Mouse (Mus musculus) regulatory T cell (primary cell): ENCODE results near the gene Ccdc194.

ENCODE experiments used
- in situ Hi-C: fragments of 300-600 bp; cut with MboI, MseI; formaldehyde crosslinking; loops from one replicate; pipeline ENCODE4 v1.15.1; 2025; ENCODE audit warnings: high pct_unique_total_duplicates

Ccdc194 gene

DNA sequence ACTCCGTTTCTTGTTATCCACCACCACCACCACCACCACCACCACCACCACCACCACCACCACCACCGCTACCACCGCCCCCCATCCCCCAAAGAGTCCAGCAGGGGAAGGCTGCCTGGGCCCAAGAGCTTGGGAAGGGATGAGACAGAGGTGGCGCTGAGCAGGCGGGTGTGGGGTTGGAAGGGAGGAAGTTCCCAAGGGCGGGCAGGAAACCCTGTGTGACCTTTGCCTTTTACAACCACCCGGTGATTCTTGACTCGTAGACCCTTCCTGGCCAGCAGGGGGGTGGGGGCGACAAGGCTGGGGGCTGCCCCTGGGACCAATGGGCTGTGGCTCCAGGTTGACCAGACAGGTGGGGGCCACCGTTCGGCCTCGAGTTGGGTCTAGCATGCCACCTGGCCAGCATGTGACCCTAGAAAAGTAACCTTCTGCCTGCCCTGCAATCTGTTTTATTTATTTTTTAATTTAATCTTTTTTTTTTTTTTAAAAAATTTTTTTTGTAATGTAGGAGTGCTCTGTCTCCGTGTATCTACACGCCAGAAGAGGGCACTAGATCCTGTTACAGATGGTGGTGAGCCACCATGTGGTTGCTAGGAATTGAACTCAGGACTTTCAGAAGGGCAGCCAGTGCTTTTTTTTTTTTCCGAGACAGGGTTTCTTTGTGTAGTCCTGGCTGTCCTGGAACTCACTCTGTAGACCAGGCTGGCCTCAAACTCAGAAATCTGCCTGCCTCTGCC is 12.3 kb downstream of the Ccdc194 start:
- in situ Hi-C loops = no loop called here

DNA sequence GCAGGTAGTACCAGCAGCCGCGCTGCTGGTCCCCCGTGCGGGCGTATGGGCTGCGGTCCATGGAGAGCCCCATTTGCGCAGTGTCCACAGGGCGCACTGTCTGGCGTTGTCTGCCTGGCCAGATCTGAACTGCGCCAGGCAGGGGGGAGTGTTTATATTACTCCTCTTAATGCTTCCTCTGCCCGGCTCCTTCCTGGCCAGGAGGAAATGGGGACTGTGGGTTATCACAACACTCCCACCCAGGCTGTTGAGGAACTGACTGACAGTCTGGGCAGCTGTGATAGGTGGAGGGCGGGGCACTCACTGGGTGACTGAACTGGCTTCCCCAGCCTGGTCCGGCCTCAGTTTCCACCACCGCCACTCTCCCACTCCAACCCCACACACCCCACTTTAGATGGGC is 13.9 kb downstream of the Ccdc194 start, which contains the start of gene Plvap:
Gene Plvap (minus strand): TSS at position 109 of the 400 bp plus-strand sequence.
- in situ Hi-C loops = no loop called here

DNA sequence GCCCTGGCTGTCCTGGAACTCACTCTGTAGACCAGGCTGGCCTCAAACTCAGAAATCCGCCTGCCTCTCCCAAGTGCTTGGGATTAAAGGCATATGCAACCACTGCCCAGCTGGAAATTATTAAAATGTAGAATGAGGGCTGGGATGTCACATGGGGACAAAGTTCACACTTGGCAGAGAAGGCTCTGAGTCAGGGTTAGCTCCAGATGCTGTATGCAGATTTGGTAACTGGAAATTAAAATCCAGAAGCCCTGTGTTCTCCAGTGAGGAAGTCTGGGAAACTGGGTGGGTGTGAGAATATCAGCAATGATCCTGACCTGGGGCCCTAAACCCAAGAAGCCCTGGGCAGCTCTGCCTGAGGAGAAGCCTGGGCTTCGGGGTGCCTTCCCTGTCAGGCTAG is 16.2 kb downstream of the Ccdc194 start:
- in situ Hi-C loops = loop anchor here (5.0 kb wide), 1 partner anchor 82 kb away; no protein-coding TSS in a partner anchor

DNA sequence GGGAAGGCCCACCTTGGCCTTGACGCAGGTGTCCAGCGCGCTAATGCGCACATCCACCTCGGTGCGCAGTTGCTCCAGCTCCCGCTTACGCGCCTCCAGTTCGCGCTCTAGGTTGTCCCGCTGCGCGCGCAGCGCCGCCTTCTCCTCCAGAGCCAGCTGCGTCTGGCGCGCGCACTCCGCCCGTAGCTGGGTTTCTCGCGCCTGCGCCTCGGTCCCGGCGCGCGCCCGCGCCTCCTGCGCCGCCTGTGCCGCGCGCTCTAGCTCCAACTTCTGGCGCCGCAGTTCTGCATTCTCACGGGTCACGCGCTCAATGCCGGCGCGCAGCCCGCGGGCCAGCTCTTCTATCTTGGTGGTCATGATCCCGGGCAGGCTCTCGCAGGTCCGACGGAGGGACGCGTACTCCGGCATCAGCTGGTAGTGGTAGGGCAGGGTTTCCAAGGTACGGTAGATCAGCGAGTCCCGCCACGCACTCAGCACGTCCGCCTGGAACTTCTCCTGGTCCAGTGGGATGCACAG is 17.9 kb downstream of the Ccdc194 start:
- in situ Hi-C loops = loop anchor here (5.0 kb wide), 1 partner anchor 80 kb away; no protein-coding TSS in a partner anchor

DNA sequence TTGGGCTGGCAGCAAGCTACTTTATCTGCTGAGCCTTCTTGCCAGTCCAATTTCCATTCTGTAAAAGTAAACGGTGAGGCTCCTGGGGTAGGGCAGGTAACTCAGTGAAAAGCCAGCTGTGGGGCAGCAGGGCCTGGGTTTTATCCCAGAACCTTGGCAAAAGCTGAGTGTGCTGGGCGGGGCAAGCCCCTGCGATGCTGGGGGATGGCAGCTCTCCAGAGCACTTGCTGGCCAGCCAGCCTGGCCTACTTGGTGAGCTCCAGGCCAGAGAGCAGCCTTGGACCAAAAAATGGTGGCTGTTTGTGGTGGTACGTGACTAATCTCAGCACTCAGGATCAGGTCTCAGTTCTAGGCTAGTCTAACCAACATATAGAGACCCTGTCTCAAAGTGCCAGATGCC is 19.5 kb downstream of the Ccdc194 start:
- in situ Hi-C loops = loop anchor here (5.0 kb wide), 1 partner anchor 79 kb away; no protein-coding TSS in a partner anchor

DNA sequence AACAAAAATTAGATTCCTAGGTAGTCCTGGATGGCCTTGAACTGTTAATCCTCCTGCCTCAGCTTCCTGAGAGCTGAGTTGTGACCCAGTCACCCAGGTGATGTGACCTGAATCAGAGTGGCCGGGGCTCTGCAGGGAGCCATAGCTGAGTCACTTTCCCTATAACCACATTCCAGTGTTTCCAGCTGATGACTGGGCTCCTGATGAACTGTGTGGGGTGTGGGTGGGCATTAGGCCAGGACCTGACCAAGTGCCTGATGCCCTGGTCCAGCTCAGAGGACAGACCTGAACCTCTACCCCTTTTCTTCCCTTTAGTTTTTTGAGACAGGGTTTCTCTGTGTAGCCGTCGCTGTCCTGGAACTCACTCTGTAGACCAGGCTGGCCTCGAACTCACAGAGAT is 20.2 kb downstream of the Ccdc194 start:
- in situ Hi-C loops = loop anchor here (5.0 kb wide), 1 partner anchor 78 kb away; no protein-coding TSS in a partner anchor

DNA sequence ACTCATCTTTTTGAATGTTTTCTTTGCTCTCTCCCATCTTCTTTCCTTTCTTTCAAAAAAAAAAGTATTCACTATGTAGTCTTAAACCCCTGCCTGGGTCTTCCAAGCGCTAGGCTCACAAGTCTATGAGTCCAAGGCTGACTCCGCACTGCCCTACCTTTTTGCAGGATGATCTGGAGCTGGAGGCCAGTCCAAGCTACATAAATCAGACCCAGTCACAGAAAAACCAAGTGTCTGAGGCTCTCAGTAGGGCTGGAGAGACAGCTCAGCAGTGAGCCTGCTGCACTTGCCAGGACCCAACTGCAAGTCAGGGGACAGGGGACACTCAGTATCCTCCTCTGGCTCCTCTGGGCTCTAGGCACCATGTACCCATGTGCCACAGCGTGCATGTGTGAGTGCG is 21.2 kb downstream of the Ccdc194 start:
- in situ Hi-C loops = no loop called here

DNA sequence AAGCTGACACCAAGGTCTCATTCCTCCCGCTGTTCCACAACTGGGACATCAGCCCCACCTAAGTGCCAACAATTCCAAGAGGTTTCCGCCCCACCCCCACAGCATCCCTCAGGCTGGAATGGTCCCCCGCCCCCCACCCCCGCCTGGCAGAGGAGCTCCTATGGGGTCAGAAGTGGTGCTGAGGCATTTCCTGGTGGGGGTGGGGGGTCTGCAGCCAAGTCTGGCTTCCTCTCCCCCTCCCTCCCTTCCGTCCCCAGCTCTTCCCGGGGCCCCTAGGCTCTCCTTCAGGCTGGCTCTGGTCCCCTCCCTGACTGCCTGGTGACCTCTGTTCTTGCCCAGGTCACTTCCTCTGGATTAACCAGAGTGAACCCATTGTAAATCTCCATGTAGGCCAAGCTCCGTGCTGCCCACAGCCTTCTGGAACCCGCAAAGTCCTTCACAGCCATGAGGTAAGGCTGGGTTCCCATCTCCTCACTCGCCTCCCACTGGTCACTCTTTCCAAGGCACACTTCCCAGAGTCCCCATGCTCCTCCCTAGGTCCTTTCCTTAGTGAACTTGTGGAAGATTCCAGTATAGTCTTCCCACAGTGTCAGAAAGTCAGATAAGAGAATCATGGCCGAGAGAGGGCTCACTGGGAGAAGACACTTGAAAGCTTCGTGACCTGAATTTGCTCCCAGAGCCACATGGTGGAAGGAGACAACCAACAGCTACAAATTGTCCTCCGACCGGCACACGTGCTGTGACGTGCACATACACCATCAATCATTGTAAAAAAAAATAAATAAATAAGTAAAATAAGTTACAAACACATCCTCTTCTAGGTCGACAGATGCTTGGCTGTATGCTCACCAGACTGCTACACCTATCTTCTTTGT is 26.5 kb downstream of the Ccdc194 start:
- in situ Hi-C loops = loop anchor here (25.0 kb wide), 1 partner anchor 638 kb away; the partner anchor contains the start of gene Tpm4

DNA sequence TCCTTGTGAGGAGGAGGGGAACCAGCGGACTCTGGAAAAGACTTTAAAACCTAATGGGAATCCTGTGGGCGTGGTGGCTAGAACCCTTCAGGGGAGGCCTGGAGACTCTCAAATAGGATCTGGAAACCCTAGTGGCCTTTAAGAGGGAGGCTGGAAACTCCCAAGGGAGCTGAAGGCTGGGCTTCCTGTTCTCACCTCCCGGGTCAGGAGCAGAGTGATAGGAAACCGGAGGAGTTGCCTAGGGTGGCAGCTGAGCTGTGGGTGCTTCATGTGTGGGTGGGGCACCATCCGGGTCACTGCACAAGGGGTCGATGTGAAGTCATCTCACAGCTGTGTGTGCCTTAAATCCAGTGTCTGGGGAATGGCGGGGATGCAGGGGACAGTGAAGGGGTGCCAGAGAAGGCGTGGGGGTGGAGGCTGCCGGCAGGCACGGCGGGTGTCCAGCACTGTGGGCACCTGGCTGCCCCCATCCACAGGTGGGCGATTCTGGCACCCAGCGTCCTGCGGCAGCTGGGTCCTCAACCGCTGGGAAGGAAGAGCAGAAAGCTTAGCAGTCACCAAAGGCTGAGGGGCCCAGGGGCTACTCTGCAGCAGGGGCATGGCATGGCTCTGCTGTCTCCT is 27.5 kb downstream of the Ccdc194 start:
- in situ Hi-C loops = loop anchor here (25.0 kb wide), 1 partner anchor 639 kb away; the partner anchor contains the start of gene Tpm4

DNA sequence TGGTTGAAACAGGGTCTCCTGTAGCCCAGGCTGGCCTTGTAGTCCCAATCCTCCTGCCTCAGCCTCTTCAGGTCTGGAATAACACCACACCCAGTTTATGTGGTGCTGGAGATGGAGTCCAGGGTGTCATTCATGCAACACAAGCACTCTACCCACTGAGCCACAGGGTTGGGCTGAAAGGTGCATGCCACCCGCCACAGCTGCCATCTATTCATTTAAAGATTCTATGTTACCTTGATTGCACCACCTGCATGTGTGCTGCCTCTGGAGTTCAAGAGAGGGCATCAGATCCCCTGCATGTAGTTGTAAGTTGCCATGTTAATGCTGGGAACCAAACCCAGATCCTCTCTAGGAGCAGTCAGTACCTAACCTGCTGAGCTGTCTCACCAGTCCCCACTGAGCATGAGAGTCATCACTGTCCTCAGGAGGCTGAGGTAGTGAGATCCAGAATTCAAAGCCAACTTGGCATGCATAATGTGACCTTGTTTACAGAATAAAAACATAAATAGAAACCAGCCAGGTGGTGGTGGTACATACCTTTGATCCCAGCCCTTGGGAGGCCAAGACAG is 28.4 kb downstream of the Ccdc194 start:
- in situ Hi-C loops = loop anchor here (25.0 kb wide), 1 partner anchor 640 kb away; the partner anchor contains the start of gene Tpm4

DNA sequence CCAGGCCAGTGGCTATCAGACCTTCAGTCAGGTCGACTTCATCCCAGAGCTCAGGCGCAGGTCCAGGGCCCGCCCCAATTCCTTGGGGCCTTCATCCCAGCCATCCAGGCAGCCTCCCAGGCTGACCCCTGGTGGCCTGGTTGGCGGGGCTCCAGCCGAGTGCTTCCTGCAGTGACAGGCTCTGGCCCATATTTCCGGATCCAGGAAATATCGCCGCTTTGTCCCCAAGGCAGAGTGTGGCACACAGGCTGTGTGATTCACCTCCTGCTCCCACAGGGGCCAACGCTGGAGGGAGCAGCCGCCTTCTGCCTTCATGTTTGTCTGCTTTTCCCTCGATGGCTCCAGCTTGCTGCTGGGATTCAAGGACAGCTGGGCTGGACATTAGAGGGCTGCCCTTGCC is 29.0 kb downstream of the Ccdc194 start:
- in situ Hi-C loops = loop anchor here (25.0 kb wide), 1 partner anchor 641 kb away; the partner anchor contains the start of gene Tpm4

DNA sequence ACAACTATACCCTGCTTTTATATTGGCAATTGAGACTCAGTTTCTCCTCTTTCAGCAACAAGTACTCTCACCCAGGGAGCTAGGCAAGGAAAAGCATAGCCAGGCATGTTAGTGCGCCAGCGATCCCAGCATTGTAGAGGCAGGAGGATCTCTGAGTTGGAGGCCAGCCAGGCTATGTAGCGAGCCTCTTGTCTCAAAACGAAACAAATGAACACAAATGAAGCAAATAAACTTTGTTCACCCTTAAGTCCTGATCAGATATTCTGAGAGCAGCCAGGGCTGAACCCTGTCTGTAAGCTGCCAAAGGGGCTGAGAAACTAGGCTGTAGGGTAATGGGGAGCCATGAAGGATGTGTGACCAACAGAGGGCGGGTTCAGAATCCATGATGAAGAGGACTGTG is 29.7 kb downstream of the Ccdc194 start:
- in situ Hi-C loops = loop anchor here (25.0 kb wide), 1 partner anchor 641 kb away; the partner anchor contains the start of gene Tpm4

DNA sequence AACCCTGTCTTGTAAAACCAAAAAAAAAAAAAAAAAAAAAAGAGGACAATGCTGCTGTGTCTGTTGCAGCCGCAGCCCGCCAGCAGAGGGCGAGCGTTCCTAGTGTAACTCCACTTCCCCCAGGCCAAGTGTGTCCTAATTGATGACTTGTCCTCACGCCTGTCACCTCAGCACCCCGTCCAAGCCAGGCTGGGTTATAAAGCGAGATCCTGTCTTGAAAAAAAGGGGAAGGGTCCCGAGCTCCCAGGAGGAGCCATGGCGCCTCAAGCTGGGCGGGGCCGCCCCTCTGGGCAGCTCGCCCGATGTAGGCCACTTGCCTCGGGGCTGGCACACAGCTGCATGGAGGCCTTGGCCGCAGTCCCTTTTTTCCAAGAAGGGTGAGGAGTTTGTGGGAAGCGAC is 30.5 kb downstream of the Ccdc194 start:
- in situ Hi-C loops = loop anchor here (25.0 kb wide), 1 partner anchor 642 kb away; the partner anchor contains the start of gene Tpm4

DNA sequence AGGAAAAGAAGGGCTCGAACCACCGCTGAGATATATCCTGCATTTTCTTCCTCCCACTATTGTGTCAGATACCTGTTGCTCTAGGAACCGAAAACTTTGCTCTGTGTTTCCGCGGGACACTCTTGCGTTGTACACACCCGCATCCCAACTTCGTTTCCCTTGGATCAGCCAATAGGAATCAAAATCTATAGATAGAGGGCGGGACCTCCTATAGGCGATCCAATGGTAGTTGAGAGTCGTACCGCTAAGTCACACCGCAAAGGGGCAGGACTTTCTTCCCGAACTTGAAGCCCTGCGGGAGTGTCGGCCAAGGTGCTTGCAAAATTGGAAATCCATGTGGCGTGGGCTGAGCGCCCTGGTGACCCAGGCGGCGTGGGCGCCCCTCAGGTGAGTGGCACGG is 37.1 kb downstream of the Ccdc194 start:
- in situ Hi-C loops = loop anchor here (5.0 to 25.0 kb wide), 3 partner anchors 591 to 714 kb away; partner anchors contain the start of genes Pik3r2, Rpl18a and Tpm4

DNA sequence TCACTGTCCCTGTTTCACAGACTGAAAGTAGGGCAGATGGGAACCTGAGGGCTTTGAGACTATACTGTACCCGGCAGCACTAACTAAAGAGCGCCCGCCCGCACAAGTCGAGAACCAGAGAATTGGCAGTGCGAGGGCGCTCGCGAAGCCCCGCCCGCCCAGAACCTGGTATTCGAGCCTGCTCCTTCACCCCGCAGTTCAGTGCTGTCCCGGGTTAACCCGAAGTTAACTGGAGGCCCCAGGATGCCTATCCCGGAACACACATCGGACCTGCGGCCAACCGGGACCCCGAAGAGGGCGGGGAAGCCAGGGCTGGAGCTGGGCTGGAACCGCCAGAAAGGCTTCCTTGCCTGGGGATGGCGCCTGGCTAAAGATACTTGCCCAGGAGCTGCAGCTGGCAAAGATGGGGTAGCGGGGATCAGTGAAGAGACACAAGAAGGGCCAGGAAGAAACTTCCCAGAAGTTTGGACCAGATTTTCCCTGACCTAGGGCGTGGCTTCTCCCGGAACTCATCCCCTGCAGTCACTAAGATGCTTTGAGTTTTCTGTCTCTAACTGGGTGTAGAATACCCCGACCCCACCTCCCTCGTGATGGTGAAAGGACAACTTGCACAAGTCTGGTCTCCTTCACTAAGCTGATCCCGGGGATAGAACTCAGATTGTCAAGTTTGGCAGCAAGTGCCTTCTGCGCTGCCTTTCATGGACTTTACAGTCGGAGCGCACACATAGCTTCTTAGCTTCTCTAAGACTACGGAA is 37.6 kb downstream of the Ccdc194 start, which contains the start of gene Gtpbp3:
Gene Gtpbp3 (plus strand): TSS at position 413 of the 755 bp plus-strand sequence.
- in situ Hi-C loops = loop anchor here (5.0 to 25.0 kb wide), 3 partner anchors 591 to 713 kb away; partner anchors contain the start of genes Pik3r2, Rpl18a and Tpm4

DNA sequence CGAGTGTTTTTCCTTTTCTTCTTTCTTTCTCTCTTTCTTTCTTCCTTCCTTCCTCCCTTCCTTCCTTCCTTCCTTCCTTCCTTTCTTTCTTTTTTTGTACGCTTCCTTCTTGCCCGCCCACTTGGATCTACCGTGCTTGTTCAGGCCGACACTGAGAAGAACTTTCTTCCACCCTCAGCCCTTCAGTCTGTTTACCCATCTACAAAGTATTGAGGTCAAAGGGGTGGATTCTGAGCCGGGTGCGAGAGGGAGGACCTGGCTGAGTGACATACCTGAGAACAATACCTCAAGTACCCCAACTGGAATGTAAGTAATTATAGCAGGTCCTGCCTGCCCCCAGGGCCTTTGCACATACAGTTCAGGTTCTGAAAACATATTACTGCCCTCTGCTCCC is 39.4 kb downstream of the Ccdc194 start:
- in situ Hi-C loops = loop anchor here (5.0 to 25.0 kb wide), 3 partner anchors 589 to 711 kb away; partner anchors contain the start of genes Pik3r2, Rpl18a and Tpm4

DNA sequence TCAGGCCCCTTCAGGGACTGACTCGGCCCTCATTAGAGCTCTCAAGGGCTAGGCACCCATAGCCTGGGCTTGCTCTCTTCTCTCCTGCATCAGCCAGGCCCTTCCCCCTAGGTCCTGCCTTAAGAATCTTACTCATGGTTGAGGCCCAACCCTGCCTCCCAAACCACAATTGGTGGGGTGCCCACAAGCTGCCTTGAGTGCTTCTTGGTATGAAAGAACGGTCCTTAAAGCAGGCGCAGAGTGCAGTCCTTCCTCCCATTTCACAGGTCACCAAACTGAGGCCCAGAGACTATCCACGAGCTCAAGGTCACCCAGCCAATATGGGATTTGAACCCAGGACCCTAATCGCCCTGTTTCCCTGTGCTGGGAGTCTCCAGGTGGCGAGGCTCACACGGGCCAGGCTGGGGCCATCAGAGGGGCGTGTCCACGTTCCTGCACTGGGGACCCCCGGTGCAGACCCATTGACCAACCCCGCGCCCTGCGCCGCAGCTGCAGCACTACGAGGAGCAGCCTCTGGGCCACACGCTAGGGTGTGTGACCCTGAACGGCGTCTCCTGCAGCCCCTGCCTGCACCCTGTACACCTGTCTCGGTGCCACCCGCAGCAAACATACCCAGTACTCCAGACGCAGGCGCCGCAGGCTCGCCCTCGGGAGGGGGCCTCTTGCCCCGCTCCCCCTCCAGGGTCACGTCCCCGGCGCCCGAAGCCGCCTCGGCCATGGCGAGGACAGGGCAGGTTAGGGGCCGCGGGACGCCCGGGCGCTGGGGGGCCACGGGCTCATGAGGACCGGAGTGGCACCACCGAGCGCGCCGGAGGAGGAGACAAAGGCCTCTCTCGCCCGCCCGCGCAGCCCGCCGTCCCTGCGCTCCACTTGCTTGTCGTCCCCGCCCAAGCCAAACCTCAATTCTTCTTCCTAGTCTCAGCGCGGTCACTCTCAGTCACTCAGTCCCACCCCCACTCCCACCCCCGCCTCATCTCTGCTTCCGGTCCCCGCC is 40.1 kb downstream of the Ccdc194 start, which contains the start of gene Ano8:
Gene Ano8 (minus strand): TSS at position 822 of the 994 bp plus-strand sequence.
- in situ Hi-C loops = loop anchor here (5.0 to 25.0 kb wide), 3 partner anchors 588 to 711 kb away; partner anchors contain the start of genes Pik3r2, Rpl18a and Tpm4

DNA sequence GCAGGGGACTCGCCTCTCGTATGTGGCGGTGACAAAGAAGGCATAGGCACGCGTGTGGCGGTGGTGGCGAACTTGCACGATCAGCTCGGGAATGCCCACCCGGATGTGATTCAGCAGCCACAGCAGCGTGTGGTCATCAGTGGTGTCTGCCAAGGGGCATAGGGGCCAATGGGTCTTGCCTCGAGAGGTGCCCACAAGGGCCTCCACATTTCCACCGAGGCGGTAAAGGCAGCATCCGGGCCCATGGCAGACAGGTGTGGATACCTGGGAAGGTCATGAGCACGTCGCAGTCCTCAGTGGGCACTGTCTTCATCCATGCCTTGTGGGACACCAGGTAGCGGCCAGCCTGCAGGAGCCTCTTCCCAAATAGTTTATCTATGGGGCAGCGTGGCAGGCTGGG is 40.8 kb downstream of the Ccdc194 start:
- in situ Hi-C loops = loop anchor here (5.0 to 25.0 kb wide), 3 partner anchors 587 to 710 kb away; partner anchors contain the start of genes Pik3r2, Rpl18a and Tpm4
